Mouse (Mus musculus) E14TG2a.4 (cell line): ENCODE results near the gene Csnk2a2.

Experiments
- CTCF ChIP-seq: conservative IDR thresholded peaks from 2 replicates; pipeline ENCODE4 v1.5.1; 2014; ENCODE audit warnings: low read length
- NANOG ChIP-seq: IDR thresholded peaks from 2 replicates; pipeline ENCODE4 v1.6.1; 2014; ENCODE audit warnings: borderline replicate concordance, low read length, mixed read lengths
- POU5F1 ChIP-seq: IDR thresholded peaks from 2 replicates; pipeline ENCODE4 v1.6.1; 2014; ENCODE audit warnings: low read length, borderline replicate concordance

DNA sequence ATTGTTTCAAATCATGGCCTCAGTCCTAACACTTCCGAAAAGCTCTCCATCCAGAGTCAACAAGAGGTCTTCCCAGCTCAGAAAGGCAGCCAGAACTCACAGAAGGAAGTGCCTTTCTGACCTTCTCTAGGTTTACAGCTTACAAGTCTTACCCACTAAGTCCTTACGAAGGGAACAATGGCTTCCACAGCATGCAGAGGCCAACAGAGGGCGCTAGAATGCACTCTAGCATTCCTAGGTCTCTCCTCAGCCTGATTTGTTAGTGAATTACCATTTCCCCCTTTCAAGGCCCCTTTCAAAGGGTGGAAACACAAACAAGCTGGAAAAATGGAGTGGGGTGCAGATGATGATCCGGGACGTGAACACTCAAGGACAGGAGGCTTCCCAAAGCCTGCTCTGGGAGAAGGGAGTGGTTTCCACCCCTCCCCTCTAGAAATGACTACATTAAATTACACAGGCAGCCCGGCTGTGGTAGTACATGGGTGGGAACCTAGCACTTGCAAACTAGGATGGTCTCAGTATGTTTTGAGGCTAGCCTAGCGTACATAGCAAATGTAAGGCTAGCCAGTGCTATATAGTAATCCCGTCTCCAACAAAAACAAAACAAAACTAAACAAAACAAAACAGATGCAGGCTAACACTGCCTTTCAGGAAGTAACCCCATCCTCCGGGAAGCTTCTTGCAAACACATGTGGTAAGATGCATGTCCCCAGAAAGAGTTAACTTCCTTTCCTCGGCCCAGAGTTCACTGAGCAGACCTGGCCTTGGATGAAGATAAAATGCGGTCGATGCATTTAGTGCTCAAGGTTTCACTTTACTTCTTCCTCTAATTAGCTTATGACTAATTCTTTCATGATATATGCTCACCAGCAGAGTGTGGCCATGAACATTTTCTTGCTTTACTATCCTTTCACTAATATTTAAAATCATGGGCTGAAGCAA lies 62.0 kb downstream of the Csnk2a2 start:
- peak; percentile 98 for TF ChIP-seq CTCF
- 0 out of 2 replicates have a peak, but pooled peaks have one; percentile 21 for TF ChIP-seq NANOG
- no peak for TF ChIP-seq POU5F1
